Mouse (Mus musculus) stomach, postnatal 0 days (tissue): ENCODE data around the gene Tceal1. TPM values are rescaled to one million over a fixed set of nuclear protein-coding genes. Genes with fewer than 3 reads are reported as not detected.

Experiments
- ATAC-seq: fragments of 200-750 bp; cut with Nextera tagmentation; 2 replicates; pipeline ENCODE4 v1.8.0; 2017; ENCODE audit not compliant: low FRiP score, low TSS enrichment
- DNase-seq: peaks from one replicate; pipeline ENCODE4 v3.0.0-alpha.2; 2016; ENCODE audit warnings: low spot score
- H3K27ac ChIP-seq: fragments of 300-500 bp; sonication (generic); replicated peaks from 2 replicates; pipeline ENCODE4 v1.5.1; 2014; ENCODE audit warnings: mild to moderate bottlenecking, control low read depth
- H3K27me3 ChIP-seq: fragments of 300-500 bp; sonication (generic); 2 replicates; pipeline ENCODE4 v1.6.1; 2014; ENCODE audit warnings: low read length; ENCODE audit not compliant: control insufficient read depth, insufficient read depth
- H3K36me3 ChIP-seq: fragments of 300-500 bp; sonication (generic); 2 replicates; pipeline ENCODE4 v1.6.1; 2014; ENCODE audit warnings: low read length, mixed read lengths; ENCODE audit not compliant: control insufficient read depth, insufficient read depth
- H3K4me1 ChIP-seq: fragments of 300-500 bp; sonication (generic); replicated peaks from 2 replicates; pipeline ENCODE4 v1.6.1; 2014; ENCODE audit warnings: antibody characterized with exemption; ENCODE audit not compliant: control insufficient read depth, insufficient read depth
- H3K4me2 ChIP-seq: fragments of 300-500 bp; sonication (generic); replicated peaks from 2 replicates; pipeline ENCODE4 v1.6.1; 2014; ENCODE audit warnings: low read depth, mild to moderate bottlenecking, control low read depth, moderate library complexity
- H3K4me3 ChIP-seq: fragments of 300-500 bp; sonication (generic); 2 replicates; pipeline ENCODE4 v1.5.1; 2014; ENCODE audit warnings: low read depth, low read length, control low read depth
- H3K9ac ChIP-seq: fragments of 300-500 bp; sonication (generic); 2 replicates; pipeline ENCODE4 v1.6.1; 2014; ENCODE audit warnings: mild to moderate bottlenecking, low read length, control low read depth, mixed read lengths
- H3K9me3 ChIP-seq: fragments of 300-500 bp; sonication (generic); 2 replicates; pipeline ENCODE4 v1.6.1; 2016; ENCODE audit warnings: low read length; ENCODE audit not compliant: control insufficient read depth
- CTCF ChIP-seq: IDR thresholded peaks from 2 replicates; pipeline ENCODE4 v1.5.1; 2016; ENCODE audit warnings: antibody characterized with exemption, low read depth, mild to moderate bottlenecking, moderate library complexity
- EP300 ChIP-seq: optimal IDR thresholded peaks from 2 replicates; pipeline ENCODE3; 2016; ENCODE audit warnings: antibody characterized with exemption
- whole genome bisulfite sequencing: fragments of 180-500 bp; shearing (Covaris S2); extraction: QIAGEN DNeasy Blood & Tissue Kit; methylation state at CpG from one replicate; pipeline ENCODE4 v1.1.7; 2014; 5-methylcytosine and 5-hydroxymethylcytosine counted together
- polyA plus RNA-seq: library from polyadenylated mRNA; unstranded; fragments of >200 nt; fragmentation: Nextera tagmentation; extraction: Ambion mirVana; gene quantifications from 2 replicates; pipeline ENCODE4 v1.2.1, GENCODE M21; 2015

Tceal1 gene
- polyA plus RNA-seq, 1 experiment from 2014 or later: 7.6 TPM

DNA sequence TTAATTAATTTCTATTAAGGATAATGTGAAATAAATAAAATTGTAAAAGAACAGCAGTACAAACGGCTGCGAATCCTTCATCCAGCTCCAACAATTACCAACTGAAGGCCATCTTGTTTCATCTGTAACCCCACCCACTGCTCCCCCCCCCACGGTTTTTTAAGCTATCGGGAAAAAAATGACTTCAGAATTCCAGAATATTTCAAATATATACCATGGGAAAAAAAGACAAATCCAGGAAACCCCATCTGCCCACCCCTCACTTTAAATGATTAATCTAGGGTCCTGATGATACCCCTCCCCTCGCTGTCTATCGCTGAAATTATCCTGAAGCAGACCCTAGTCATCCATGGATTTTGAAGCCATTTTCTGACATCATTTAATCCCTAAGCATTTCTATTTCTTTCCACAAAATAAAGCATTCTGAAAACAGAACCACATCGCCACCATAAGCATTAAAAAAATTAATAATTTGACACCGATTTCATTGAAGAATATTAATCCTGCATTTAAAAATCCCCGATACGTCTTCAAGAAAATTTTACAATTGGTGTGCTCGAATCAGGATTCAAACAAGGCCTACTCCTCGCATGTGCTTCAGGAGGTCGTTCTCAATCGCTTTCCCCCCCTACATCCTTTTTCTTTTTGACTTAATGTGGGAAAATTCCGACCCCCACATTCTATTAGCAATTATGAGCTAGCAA lies 32.5 kb downstream of the Tceal1 start:
- H3K27me3 ChIP-seq: no peaks in the 10 kb centered on the region
- TF ChIP-seq CTCF (no peak), EP300 (no peak)
- peak overlapping the region; percentile 56 for H3K4me3 ChIP-seq
- H3K9me3 ChIP-seq: no peaks in the 10 kb centered on the region
- ATAC-seq (no peak), DNase-seq (peak; percentile 17)
- H3K36me3 ChIP-seq: 0 out of 2 replicates have a peak, but pooled peaks cover 2% of the 10 kb centered on the region
- 11% methylated on average over 15 of the region's 15 CpGs for WGBS
- H3K9ac ChIP-seq: peak overlapping the region; percentile 70
- H3K4me2 ChIP-seq: peak overlapping the region; percentile 52
- peak overlapping the region; percentile 89 for H3K27ac ChIP-seq
- H3K4me1 ChIP-seq: no peaks in the 10 kb centered on the region

- Histone ChIP-seq H3K4me1 (no peaks in the 10 kb centered on the region), H3K4me2 (peak overlapping the region; percentile 52), H3K27ac (peak overlapping the region; percentile 92), H3K36me3 (0 out of 2 replicates have a peak, but pooled peaks cover 2% of the 10 kb centered on the region), H3K27me3 (no peaks in the 10 kb centered on the region), H3K9ac (peak overlapping the region; percentile 70), H3K9me3 (no peaks in the 10 kb centered on the region), H3K4me3 (peak overlapping the region; percentile 56)
- 20% methylated on average over 39 of the region's 39 CpGs for WGBS
- ATAC-seq (peak; percentile 97), DNase-seq (peak; percentile 92)
- TF ChIP-seq EP300: no peak
- TF ChIP-seq CTCF: no peak
Observed at GRCm38 (mm10) chrX:136740791-136741650, 33.2 kb downstream of the Tceal1 start.

DNA sequence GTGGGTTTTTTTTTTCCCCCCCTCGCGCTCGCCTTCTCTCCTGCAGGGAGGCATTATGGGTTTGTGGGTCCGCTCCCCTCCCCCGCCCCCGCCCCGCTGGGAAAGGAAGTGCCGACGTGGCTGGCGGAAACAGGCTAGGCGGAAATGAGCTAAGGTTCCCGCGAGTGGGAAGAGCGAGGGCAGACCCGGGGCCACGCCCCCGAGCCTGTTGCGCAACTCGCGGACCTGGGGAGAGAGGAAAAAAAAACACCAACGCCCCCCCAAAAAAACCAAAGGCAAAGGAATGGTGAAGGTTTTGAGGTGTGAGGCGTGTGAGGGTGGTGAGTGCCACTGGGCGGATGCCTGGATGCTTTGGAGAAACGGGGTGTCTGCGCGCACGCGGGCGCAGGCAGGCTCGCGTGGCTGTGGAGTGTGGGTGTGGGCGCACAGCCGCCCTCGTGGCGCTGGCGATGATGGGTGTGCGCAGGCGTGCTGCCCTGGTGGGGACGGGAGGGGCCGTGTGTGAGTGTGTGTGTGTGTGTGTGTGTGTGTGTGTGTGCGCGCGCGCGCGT lies 33.9 kb downstream of the Tceal1 start:
- peak overlapping the region; percentile 92 for H3K27ac ChIP-seq
- H3K4me3 ChIP-seq: peak overlapping the region; percentile 32
- DNase-seq (peak; percentile 92), ATAC-seq (peak; percentile 83)
- H3K9ac ChIP-seq: peak overlapping the region; percentile 53
- H3K36me3 ChIP-seq: 0 out of 2 replicates have a peak, but pooled peaks cover 2% of the 10 kb centered on the region
- TF ChIP-seq CTCF (no peak), EP300 (no peak)
- whole genome bisulfite sequencing: 28% methylated on average over 41 of the region's 46 CpGs
- no peaks in the 10 kb centered on the region for H3K27me3 ChIP-seq
- H3K4me1 ChIP-seq: no peaks in the 10 kb centered on the region
- H3K9me3 ChIP-seq: no peaks in the 10 kb centered on the region
- peak overlapping the region; percentile 46 for H3K4me2 ChIP-seq

- peak overlapping the region; percentile 46 for H3K4me2 ChIP-seq
- DNase-seq (peak; percentile 17), ATAC-seq (no peak)
- WGBS: 22% methylated on average over 10 of the region's 10 CpGs
- H3K36me3 ChIP-seq: 0 out of 2 replicates have a peak, but pooled peaks cover 2% of the 10 kb centered on the region
- no peaks in the 10 kb centered on the region for H3K27me3 ChIP-seq
- peak overlapping the region; percentile 92 for H3K27ac ChIP-seq
- no peaks in the 10 kb centered on the region for H3K4me1 ChIP-seq
- TF ChIP-seq EP300 (no peak), CTCF (no peak)
- H3K9ac ChIP-seq: peak overlapping the region; percentile 53
- peak overlapping the region; percentile 32 for H3K4me3 ChIP-seq
- H3K9me3 ChIP-seq: no peaks in the 10 kb centered on the region
Observed at GRCm38 (mm10) chrX:136742241-136742640, 34.5 kb downstream of the Tceal1 start.

- WGBS: 31% methylated on average over 5 of the region's 5 CpGs
- H3K9ac ChIP-seq: peak overlapping the region; percentile 53
- DNase-seq: peak; percentile 61
Observed at GRCm38 (mm10) chrX:136742661-136743103, 34.9 kb downstream of the Tceal1 start.

More at GRCm38 (mm10) chrX:136742661-136743103, 34.9 kb downstream of the Tceal1 start:
- TF ChIP-seq CTCF (peak; percentile 79), EP300 (no peak)
- H3K27me3 ChIP-seq: no peaks in the 10 kb centered on the region
- H3K4me3 ChIP-seq: peak overlapping the region; percentile 32
- peak overlapping the region; percentile 46 for H3K4me2 ChIP-seq
- peak overlapping the region; percentile 92 for H3K27ac ChIP-seq
- no peak for ATAC-seq
- 0 out of 2 replicates have a peak, but pooled peaks cover 2% of the 10 kb centered on the region for H3K36me3 ChIP-seq
- H3K4me1 ChIP-seq: no peaks in the 10 kb centered on the region
- no peaks in the 10 kb centered on the region for H3K9me3 ChIP-seq
